Mouse (Mus musculus): ENCODE results near the gene Skor1.

Skor1 gene

GRCm38 (mm10) chr9:63150086-63150800 is 1.5 kb upstream of the Skor1 start:
- in situ Hi-C loops (cut with MseI, MboI): no loop called here

GRCm38 (mm10) chr9:63149372-63149766 is 608 bp upstream of the Skor1 start:
- in situ Hi-C loops (cut with MseI, MboI): loop anchor here in 1 of 2 experiments (25.0 kb wide), 1 partner anchor 688 kb away; no protein-coding TSS in a partner anchor

GRCm38 (mm10) chr9:63147786-63148409 is 863 bp downstream of the Skor1 start:
- in situ Hi-C loops (cut with MseI, MboI): loop anchor here in 1 of 2 experiments (25.0 kb wide), 1 partner anchor 689 kb away; no protein-coding TSS in a partner anchor

- in situ Hi-C loops (cut with MseI, MboI): loop anchor here in 1 of 2 experiments (25.0 kb wide), 1 partner anchor 690 kb away; no protein-coding TSS in a partner anchor
Measured at GRCm38 (mm10) chr9:63147296-63147695, 1.5 kb downstream of the Skor1 start.

GRCm38 (mm10) chr9:63146856-63147274 is 1.9 kb downstream of the Skor1 start:
- in situ Hi-C loops (cut with MseI, MboI): loop anchor here in 1 of 2 experiments (25.0 kb wide), 1 partner anchor 690 kb away; no protein-coding TSS in a partner anchor

- in situ Hi-C loops (cut with MseI, MboI): loop anchor here in 1 of 2 experiments (25.0 kb wide), 1 partner anchor 691 kb away; no protein-coding TSS in a partner anchor
Measured at GRCm38 (mm10) chr9:63146126-63146855, 2.5 kb downstream of the Skor1 start.

GRCm38 (mm10) chr9:63145249-63146125 is 3.3 kb downstream of the Skor1 start:
- in situ Hi-C loops (cut with MseI, MboI): loop anchor here in 1 of 2 experiments (25.0 kb wide), 1 partner anchor 692 kb away; no protein-coding TSS in a partner anchor

GRCm38 (mm10) chr9:63144502-63145248 is 4.1 kb downstream of the Skor1 start:
- in situ Hi-C loops (cut with MseI, MboI): loop anchor here in 1 of 2 experiments (25.0 kb wide), 1 partner anchor 693 kb away; no protein-coding TSS in a partner anchor

- in situ Hi-C loops (cut with MseI, MboI): loop anchor here in 1 of 2 experiments (25.0 kb wide), 1 partner anchor 693 kb away; no protein-coding TSS in a partner anchor
Measured at GRCm38 (mm10) chr9:63143641-63144501, 4.9 kb downstream of the Skor1 start.

- in situ Hi-C loops (cut with MseI, MboI): loop anchor here in 1 of 2 experiments (25.0 kb wide), 1 partner anchor 694 kb away; no protein-coding TSS in a partner anchor
Measured at GRCm38 (mm10) chr9:63143227-63143626, 5.5 kb downstream of the Skor1 start.

- in situ Hi-C loops (cut with MseI, MboI): loop anchor here in 1 of 2 experiments (25.0 kb wide), 1 partner anchor 695 kb away; no protein-coding TSS in a partner anchor
Measured at GRCm38 (mm10) chr9:63142335-63143036, 6.3 kb downstream of the Skor1 start.

- in situ Hi-C loops (cut with MseI, MboI): loop anchor here in 1 of 2 experiments (25.0 kb wide), 1 partner anchor 696 kb away; no protein-coding TSS in a partner anchor
Measured at GRCm38 (mm10) chr9:63141641-63142334, 7.0 kb downstream of the Skor1 start.

- in situ Hi-C loops (cut with MseI, MboI): loop anchor here in 1 of 2 experiments (25.0 kb wide), 1 partner anchor 697 kb away; no protein-coding TSS in a partner anchor
Measured at GRCm38 (mm10) chr9:63140211-63140610, 8.6 kb downstream of the Skor1 start.

- in situ Hi-C loops (cut with MseI, MboI): loop anchor here (5.0 to 25.0 kb wide), 3 partner anchors 193 to 698 kb away; no protein-coding TSS in a partner anchor
Measured at GRCm38 (mm10) chr9:63139661-63140060, 9.1 kb downstream of the Skor1 start.

GRCm38 (mm10) chr9:63138481-63138967 is 10.2 kb downstream of the Skor1 start:
- in situ Hi-C loops (cut with MseI, MboI): loop anchor here (5.0 to 25.0 kb wide), 3 partner anchors 194 to 699 kb away; no protein-coding TSS in a partner anchor

- in situ Hi-C loops (cut with MseI, MboI): loop anchor here (5.0 to 25.0 kb wide), 3 partner anchors 195 to 700 kb away; no protein-coding TSS in a partner anchor
Measured at GRCm38 (mm10) chr9:63137615-63137915, 11.2 kb downstream of the Skor1 start.

All from mouse trophoblast stem cell (cell line).